Mouse (Mus musculus) kidney, adult 11 months (tissue): ENCODE results near the gene Ano6.
A peak's percentile ranks its signal among the peaks of the same experiment; 100 is the strongest.

Experiments used
- DNase-seq: peaks from one replicate; pipeline ENCODE4 v3.0.0; 2022

The Ano6 gene

DNA sequence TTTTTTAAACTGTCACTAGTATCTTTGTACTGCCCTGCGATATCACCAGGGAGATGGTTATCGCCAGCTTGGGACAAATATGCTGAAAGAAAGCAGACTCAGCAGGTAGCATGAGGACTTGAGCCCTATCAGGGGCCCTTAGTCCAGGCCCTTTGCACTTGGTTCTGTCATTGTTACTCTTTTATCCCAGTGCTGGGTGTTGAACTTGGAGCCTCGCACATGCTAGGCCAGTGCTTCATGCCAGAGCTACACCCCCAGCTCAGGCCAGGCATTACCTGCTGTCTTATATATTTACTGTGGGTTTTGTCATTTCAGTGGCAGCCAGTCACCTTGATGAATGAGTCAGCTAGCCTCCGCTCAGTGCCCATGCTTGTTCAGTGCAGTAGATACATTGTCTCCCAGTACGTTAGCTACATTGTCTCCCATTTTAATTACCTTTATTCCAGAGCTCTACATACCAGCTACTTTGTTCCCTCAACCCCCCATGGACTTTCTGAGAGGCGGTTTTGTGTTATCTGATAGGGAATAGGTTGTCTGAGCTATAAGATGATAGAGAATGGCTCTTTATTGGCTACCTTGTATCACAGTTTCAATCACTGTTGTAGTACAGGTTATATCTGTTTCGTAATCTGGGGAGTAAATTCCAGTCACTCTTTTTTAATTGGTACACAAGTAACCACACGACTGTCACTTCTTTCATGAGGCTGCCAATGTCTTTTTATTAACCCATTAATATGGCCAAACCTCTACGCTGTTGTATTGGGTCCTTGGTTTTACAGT, 68.4 kb downstream of the Ano6 start:
- DNase-seq: no peak

DNA sequence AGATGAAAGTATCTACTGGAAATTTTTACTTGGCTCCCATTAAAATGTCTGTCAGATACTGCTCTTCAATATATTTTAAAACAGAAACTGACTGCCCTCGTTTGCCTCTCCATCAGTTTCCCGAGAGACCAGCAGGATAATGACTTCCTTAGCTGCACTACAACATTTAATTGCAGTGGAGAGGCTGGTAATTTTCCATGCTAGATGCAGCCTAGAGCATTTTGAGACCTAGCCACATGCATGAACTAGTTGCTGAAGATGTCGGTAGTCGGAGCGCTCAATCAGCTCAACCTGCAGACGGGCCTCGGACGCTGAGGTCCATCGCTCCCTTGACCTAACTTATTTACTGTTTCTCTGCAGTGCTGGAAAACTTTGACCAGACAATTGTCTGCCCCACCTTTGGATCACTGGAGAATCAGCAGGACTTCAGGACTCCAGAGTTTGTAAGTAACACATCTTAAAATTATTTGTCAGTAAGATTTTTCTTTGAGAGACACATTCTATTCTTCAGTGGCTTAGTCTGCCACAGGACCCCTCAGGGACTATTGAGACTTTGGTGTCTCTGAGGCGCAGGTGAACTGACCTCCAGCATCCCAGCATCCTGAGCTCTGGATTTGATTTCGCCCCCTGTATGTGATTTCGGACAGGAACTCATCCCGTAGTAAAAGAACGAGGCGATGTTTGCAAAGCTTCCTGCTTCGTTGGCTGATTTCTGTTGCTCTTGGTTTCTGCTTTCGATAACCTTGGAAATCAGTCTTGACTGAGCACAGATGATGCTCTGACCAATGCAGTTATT, 73.4 kb downstream of the Ano6 start:
- DNase-seq: peak; percentile 27

DNA sequence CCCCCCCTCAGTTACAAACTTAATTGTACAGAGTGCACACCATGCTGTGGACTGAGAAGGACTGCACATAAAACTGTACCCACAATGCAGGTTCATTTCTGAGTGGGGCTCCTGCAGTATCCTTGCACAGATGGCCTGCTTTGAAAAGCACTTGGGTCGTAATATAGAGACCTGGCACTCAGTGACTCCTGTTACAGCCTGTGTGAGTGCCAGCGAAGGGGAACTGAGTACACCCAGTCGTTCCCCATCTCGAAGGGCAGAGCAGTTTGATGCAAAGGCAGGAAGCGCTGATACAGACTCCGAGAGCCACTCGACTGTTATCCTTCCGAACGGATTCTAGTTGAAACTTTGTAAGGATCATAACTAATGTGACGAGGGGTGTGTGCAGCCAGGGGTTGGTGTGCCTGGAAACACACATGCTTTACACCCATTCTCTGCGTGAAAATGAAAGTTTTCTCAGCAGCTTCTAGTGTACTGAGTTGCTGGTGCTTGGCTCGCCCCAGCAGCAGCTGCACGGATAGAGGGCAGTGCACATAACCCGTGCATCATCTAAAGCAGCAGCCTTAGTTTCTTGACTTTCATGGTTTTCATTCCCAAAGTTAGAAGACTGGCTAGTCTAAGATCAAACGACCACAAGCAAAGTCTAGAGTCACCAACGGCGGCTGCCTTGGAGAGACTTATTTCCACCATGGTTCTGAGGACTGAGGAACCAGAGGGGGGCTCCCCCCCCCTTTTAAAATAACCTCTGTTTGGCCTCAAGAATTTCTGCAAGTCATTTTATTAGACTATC, 74.9 kb downstream of the Ano6 start:
- no peak for DNase-seq

DNA sequence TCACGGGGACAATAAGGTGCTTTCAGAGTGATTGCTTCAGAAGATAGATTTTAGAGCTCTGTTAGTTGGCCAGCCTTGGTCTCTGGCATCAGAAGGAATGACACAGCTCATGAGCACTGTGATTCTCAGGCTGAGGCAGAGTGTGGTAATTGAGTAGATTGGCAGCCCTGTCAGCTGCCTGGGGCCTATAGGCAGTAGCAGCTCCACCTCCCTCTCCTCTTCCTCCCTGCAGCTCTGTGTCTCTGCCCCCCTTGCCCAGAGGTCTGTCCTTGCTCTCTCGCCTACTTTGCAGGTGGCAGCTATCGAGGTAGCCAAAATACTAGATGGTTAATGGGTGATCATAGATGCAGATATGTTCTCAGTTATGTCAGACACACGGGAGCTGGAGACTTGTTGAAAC, 77.5 kb downstream of the Ano6 start:
- DNase-seq: no peak

DNA sequence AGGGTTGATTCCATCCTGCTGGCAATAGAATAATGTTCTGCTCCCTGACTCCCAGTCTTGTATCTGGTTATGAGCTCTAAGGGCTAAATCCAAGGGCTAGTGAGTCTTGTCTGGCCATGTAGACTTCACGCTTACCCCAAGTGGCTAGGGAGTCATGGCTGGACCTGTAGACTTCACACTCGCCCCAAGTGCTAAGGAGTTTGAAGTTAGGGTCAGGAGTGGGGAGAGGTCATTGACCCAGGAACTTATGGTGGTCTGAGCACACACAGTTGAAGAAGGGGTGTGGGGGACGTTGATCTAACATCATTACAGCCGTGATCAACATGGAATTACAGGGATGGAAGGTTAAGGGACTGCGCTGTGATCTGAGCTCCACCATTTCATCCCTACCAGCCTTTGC, 79.0 kb downstream of the Ano6 start:
- no peak for DNase-seq

DNA sequence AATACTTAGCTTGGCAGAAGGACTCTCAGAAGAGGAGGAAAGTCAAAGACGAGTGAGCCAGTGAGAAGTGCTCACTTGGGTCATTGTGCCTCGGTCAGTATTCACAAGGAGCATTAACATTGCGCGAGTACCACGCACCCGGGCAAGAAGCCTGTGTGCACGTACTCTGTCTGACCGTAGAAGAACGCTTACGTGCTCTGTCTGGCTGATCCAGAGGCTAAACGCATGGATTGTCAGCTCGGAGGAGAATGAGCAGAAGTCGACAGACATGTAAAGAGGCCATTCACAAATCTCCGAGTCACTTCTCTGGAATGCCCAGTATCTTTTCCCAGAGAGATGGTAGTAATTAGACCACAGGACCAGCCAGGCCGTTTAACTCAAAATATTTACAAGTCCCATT, 81.0 kb downstream of the Ano6 start:
- no peak for DNase-seq

DNA sequence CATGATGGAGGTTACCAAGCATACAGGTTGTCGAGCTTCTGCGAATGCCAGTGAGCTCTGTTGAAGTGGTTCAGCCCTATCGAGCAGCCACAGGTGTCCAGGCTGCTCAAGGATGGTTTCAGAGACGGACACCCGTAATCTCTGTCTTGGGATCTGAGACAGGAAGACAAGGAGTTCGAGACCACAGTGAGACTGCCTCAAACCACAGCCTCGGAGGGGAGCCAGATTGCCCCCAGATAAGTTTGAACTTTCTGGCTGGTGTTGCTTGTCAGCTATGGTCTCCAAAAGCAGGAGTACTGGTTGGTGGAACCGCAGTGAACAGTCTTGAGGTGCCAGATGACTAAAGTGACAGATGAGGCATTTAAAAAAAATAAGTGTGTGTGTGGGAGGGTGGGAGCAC, 81.8 kb downstream of the Ano6 start:
- no peak for DNase-seq

DNA sequence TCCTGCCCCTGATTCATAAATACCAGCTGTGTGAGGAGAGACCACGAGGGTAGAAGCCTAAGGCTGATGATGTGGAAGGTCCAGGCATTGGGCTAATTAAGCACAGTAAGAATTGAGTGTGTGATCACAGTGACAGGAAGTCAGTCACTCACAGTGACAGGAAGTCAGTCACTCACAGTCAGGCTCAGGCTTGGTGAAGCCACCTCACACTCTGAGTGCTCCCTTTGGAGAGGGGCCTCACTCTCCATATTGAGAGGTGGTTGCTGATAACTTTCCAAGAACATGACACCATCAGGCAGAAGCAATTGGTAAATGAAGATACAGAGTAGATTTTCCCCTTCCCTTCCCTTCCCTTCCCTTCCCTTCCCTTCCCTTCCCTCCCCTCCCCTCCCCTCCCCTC, 82.6 kb downstream of the Ano6 start:
- no peak for DNase-seq

DNA sequence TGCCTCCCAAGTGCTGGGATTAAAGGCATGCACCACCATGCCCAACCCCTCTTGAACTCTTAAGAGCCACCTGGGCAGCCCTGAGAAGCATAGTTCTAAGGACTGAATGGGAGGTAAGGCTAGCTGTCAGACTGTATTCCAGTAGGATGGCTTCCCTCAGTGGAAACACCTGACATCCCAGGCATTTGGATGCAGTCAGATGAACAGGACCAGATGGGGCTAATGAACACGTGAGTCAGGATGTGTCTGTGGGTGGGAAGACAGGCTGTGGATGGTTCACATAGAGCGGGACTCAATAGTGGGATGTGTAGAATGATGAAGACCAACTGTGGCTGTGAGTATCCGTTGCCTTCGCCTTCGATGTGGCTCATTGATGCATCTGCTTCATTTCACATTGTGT, 83.6 kb downstream of the Ano6 start:
- DNase-seq: no peak

DNA sequence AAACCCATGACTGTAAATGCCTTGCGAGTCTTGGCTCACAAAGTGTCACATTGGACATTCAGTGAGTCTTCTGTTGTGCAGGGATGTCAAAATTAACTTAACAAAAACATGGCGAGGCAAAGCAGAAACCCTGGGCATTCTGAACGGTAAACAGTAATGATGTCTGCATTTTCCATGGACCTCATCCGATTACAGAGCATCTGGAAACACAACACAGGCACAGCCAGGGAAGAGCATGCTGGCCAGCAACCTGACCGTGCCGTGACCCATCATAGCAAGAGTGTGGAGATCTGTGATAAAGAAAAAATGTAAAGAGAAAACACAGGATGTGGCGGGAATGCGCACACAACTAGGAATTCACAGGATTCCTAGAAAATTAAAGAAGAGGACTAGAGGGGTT, 84.1 kb downstream of the Ano6 start:
- DNase-seq: no peak

DNA sequence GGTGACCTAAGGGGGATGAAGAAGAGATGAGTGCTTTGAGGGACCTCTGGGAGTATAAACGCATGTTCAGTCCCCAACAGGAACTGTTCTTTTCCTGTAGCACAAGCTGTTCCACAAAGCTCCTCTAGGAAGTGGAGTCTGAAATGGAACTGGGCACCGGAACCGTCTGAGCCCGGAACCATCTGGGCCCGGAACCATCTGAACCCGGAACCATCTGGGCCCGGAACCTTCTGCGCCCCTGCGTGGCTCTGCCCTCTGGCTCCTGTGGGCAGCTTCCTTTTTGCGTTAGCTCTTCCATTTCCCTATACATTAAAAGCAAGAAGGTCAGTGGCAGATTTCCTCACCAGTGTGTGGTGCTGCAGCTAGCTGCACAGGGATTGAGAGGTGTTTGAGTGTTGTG, 85.3 kb downstream of the Ano6 start:
- DNase-seq: no peak

DNA sequence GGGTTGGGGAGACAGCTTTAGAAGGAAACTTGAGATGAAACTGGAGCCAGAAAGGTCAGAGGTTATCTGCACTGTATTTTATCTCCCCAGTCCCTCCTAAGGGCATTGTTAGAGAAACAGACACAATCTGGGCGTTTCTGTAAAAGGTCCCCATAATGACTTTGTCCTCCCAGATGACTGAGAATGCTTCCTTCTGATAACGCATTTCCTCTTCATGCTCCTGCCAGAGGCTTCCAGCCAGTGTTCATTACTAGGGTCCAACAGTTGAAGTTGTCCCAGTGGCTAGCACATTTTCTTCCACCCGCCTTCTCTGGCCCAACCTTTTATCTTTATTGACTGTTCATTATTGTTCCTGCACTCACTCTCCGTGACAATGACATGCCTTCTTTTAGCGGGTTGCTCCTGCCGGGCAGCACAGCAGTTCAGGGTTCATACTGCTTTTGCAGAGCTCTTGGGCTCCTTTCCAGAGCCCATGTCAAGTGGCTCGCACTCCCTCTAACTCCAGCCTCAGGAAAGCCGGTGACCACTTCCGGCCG, 90.0 kb downstream of the Ano6 start:
- peak; percentile 35 for DNase-seq

DNA sequence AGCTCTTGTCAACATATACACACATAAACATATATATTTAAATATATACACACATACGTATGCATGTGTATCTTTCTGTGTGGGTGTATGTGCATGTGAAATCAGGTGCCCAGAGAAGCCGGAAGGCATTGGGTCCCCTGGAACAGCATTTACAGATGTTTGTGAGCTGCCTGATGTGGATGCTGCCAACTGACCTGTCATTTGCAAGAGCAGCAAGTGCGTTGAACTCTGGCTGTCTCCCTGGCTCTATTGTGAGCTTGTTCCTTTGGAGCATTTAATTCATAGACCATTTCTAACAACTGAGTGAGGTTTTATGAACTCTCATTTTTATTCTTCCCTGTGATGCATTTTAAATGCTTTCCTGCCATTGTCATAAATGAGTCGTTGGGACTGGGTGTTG, 91.8 kb downstream of the Ano6 start:
- no peak for DNase-seq

DNA sequence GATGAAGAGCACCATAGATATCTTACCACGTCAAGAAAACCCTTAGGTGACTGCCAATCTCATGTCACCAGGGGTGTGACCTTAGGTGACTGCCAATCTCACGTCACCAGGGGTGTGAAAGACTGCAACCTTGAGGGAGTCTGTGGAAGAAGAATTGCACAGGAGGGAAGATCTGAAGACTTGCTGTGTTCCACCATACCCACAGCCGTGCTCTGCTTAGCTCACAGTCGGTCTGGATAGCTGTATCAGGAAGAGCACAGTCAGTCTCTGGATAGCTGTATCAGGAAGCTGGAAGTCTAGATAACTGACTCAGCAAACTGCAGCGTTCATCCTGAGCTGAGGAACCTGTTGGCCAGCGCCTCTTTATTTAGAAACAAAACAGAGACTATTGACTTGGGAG, 92.9 kb downstream of the Ano6 start:
- DNase-seq: no peak

DNA sequence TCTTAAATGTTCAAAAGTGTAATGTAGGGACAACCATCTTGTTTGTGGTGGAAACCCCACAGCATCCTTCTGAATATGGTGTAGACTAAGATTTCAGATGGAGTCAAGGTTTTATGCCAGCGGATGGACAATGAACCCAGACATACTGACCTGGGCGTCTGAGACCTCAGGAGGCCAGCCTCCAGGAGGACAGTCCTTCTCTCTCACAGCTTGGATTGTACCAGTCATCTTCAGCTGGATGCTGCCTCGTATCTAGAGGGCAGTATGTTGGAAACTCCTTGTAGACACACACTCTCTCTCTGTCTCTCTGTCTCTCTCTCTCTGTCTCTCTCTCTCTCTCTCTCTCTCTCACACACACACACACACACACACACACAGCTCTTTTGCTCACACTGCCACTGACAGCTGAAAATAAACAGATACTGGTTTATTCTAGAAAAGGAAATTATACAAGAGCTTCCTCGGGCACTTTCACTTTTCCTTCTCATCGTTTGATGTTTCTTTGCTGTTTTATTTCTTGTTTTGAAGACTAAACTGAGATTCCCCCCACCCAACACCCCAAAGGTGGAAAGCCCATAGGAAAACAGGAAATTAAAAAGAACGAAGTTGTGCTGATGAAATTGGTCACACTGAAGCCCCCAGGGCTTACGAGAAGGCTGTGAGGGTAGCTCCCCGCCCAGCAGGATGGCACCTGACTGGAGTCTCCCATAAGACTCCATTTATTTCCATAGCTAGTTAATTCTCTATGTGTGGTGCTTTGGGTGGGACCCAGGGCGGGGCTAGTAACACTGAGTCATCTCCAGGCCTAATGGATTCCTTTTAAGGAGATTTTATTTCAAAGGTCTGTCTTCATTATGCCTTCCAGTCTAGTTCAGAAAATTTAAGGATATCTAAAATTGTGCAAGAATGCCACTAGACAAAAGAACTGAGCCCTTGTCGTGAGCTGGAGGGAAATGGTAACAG, 94.3 kb downstream of the Ano6 start:
- DNase-seq: no peak

DNA sequence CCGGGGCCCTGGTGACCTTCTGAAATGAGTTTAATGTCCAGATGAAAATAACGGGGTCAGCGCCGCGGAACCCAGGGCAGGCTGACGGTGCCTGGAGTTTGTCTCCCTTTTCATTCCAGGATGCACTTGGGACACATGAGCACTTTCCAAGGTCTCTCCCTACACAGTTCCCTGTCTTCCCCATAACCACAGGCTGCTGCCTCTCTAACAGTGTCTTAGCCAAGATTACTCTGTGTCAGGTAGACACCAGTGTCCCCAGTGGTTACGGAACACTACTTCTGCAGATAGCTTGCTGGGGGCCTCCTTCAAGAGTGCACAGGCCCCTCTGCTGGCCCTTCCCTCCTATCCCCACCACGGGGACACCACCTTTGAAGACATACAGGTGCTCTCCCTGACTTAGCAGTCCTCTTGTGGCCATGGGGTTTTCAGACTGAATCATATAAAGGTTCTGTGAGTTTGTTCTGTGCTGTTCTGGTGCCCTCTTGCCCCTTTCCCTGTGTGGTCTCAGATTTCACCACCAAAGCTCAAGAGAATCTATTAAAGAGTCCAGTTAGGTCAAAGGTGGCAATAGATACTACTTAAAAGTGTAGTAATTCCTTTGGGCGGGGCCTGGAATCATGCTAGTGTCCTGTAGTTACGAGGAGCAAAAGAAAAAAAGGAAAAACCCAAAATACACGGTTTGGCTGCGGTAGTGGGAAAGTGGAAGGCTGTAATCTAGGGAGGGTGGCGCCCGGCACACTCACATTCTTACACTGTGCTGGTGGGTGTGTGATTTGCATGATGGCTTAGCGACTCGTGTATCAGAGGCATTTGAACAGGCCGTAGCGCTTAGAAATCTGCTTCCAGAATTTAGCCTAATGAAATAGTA, 95.5 kb downstream of the Ano6 start:
- no peak for DNase-seq

DNA sequence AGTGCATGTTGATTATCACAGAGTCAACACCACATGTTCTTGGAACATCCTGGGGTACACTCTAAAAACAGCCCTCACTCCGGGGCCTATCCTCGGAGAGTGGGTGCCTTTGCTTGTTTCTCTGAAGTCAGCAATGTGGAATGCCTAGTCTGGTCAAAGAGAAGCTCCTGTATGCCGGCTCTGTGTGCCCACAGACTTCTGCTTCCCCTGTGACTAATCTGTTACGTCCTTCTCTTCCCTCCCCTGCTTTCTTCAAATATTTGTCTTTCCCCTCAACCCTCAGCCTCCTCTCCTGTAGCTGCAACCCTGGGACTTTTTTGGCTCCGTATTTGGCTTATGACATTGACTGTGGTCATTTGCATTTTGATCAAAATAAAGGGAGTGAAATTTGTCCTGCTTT, 96.7 kb downstream of the Ano6 start:
- no peak for DNase-seq

DNA sequence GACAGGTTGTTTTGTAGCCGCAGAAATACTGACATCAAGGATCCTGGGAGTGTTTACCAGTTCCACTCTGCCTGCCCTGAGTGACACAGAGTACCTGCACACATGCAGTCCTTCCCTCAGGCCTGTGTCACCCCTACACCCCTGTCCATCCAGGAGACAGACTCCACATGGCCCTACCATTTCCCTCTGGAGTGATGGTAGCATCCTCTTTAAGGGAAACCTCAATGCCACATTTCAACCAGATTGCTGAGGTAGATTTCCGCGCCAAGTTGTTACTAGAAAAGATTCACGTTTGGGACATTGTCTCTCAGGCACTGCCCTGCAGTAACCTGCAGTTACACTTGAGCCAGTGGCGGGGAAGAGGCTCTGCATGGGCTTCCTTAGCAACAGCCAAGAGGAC, 97.9 kb downstream of the Ano6 start:
- DNase-seq: no peak

DNA sequence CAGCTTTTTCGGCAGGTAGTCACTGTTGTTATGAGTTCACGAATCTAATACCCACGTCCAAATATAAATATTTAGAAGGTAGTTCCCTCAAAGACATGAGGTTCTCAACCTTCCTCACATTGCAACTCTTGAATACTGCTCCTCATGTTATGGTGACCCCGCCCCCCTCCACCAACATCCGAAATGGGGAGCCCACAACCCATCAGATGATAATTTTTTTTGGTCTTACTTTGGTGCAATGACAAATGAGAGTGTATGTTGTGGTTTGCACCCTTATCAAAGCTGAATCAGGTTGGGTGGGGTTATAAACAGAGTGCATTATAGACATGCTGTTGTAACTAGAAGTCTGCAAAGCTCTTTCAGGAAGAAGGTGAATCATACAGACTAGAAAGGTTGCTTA, 99.7 kb downstream of the Ano6 start:
- no peak for DNase-seq

DNA sequence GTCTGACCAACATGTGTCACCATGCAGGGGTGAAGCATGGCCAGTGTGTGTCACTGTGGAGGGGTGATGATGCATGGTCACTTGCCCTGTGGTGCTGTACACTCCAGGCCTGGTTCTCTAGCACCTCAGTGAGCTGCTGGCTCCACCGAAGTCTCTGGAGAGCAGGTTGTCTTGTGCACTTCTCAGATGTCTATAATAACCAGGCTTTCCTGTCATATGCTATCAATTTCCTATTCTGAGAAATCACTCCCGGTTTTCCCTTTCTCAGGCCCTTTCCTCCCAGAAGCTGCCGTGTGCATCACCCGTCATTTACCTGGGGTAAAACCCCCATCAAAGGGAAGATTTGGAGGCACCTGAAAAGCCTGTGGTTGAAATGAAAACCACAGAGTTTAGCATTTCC, 101.5 kb downstream of the Ano6 start:
- no peak for DNase-seq

DNA sequence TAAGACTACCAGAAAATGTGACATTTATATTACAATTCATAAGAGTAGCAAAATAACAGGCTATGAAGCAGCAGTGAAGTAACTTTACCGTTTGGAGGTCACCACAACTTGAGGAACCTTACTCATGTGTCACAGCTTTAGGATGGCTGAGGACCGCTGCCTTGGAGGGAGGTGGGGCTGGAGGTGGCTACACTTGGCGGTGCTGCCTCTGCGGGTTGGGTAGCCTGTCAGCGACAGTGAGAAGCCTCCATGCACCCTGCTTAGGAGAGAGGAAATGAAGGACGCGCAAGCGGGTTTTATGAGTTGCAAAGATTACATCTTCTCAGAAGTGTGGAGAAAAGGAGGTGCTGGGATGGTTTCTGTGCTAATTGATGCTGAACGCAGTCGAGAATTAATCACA, 102.3 kb downstream of the Ano6 start:
- no peak for DNase-seq
